Mouse (Mus musculus): ENCODE data around the gene Phc2. TPM values are rescaled to one million over a fixed set of nuclear protein-coding genes. Genes with fewer than 3 reads are reported as not detected.

Gene Phc2
- polyA plus RNA-seq, 1 experiment, result 64.6 TPM

GRCm38 (mm10) chr4:128691195-128691594 is 36.7 kb downstream of the Phc2 start:
- WGBS, result 84% methylated on average over 4 of the region's 4 CpGs
- Histone ChIP-seq H3K27ac (ENCODE audit: insufficient read depth, low read depth, low read length) (no peak overlapping the region), H3K27me3 (replicated peaks; ENCODE audit: control insufficient read depth, insufficient read depth, low read length) (no peaks in the 10 kb centered on the region)

DNA sequence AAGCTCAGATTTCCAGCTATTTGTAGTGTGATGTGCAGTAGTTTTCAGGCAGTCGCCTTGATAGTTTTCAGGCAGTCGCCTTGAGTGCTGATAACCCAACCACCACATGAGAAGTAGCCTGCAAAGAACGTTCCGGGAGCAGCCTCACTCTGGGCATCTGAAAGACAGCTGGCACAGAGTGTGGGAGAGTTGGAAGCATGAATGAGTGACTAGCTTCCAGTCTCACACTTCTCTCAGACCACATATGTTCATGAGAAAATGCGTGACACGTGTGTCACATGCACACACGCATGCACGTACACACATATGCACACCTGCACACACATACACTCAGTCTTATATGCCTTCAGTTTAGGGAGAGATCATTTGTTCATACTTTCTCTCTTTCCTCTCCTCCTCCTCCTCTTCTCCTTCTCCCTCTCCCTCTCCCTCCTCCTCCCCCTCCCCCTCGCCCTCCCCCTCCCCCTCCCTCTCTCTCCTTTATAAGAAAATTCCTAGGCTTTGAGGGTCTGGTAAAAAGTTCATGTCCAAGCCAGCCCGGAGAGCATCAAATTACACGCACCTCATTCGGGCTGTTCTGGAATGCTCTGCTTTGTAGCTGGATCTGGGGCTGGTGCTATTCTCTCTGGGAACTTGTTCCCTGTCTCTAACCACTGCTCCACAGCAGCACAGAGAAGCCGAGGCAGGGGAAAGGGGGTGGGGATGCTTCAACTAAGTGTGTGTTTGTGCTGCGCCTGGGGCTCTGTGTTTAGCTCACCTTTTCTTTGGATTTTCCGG is 37.8 kb downstream of the Phc2 start:
- DNase-seq, result no peak
- Histone ChIP-seq H3K36me3 (ENCODE audit: control insufficient read depth, insufficient read depth, low read length) (no peaks in the 10 kb centered on the region), H3K4me3 (ENCODE audit: insufficient read depth, low read depth, low read length) (no peak overlapping the region), H3K4me1 (ENCODE audit: control insufficient read depth, insufficient read depth, low read length) (no peaks in the 10 kb centered on the region), H3K27ac (ENCODE audit: insufficient read depth, low read depth, low read length) (no peak overlapping the region), H3K27me3 (replicated peaks; ENCODE audit: control insufficient read depth, insufficient read depth, low read length) (no peaks in the 10 kb centered on the region)
- TF ChIP-seq CTCF (conservative IDR thresholded peaks at IDR 0.05; ENCODE audit: insufficient read depth, insufficient read length, low read depth, low read length) (no peak), POLR2A (IDR thresholded peaks at IDR 0.05; ENCODE audit: low read depth, low read length) (no peak)
- WGBS, result 58% methylated on average over 14 of the region's 15 CpGs

More at GRCm38 (mm10) chr4:128691195-128691594, 36.7 kb downstream of the Phc2 start:
- Histone ChIP-seq H3K4me3 (ENCODE audit: insufficient read depth, low read depth, low read length) (no peak overlapping the region), H3K36me3 (ENCODE audit: control insufficient read depth, insufficient read depth, low read length) (no peaks in the 10 kb centered on the region), H3K4me1 (ENCODE audit: control insufficient read depth, insufficient read depth, low read length) (no peaks in the 10 kb centered on the region)
- no peak for TF ChIP-seq POLR2A (IDR thresholded peaks at IDR 0.05; ENCODE audit: low read depth, low read length)
- no peak for TF ChIP-seq CTCF (conservative IDR thresholded peaks at IDR 0.05; ENCODE audit: insufficient read depth, insufficient read length, low read depth, low read length)
- no peak for DNase-seq

DNA sequence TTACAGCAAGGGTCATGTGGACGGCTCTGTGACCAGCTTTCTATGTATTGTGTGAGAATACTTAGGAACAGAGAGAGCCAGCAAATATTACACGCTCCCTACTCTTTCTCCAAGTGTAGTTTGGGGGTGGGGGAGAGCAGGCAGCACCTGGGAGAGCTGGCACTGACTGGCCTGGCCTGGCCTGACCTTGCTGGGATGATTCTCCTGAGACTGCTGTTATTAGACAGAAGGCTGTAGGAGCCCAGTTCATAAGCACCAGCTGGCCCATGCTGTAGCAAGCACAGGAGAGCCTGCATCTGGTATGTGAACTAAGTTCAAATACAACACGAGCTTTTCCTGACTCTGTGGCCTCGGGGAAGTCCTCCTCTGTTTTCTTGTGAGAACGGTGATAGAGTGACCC is 38.7 kb downstream of the Phc2 start:
- Histone ChIP-seq H3K4me1 (ENCODE audit: control insufficient read depth, insufficient read depth, low read length) (no peaks in the 10 kb centered on the region), H3K36me3 (ENCODE audit: control insufficient read depth, insufficient read depth, low read length) (no peaks in the 10 kb centered on the region), H3K27ac (ENCODE audit: insufficient read depth, low read depth, low read length) (no peak overlapping the region), H3K4me3 (ENCODE audit: insufficient read depth, low read depth, low read length) (no peak overlapping the region), H3K27me3 (replicated peaks; ENCODE audit: control insufficient read depth, insufficient read depth, low read length) (no peaks in the 10 kb centered on the region)
- TF ChIP-seq POLR2A (IDR thresholded peaks at IDR 0.05; ENCODE audit: low read depth, low read length), result no peak
- no peak for TF ChIP-seq CTCF (conservative IDR thresholded peaks at IDR 0.05; ENCODE audit: insufficient read depth, insufficient read length, low read depth, low read length)
- WGBS, result 42% methylated on average over 5 of the region's 5 CpGs
- no peak for DNase-seq

DNA sequence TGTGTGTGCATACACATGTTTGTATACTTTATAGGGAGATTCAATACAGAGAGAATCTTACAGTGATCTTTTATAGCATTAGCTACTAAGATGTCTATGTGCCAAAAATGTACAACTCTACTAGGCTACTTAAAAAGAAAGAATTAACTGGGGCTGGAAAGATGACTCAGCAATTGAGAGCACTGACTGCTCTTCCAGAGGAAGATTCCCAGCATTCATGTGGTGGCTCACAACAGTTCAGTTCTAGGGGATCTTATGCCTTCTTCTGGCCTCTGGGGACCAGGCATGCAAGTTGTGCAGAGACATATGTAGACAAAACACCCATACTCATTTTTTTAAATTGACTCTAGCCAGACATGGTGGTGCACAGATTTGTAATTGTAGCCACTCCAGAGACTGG is 39.8 kb downstream of the Phc2 start:
- H3K27ac ChIP-seq (ENCODE audit: insufficient read depth, low read depth, low read length), result no peak overlapping the region
- no peak overlapping the region for H3K4me3 ChIP-seq (ENCODE audit: insufficient read depth, low read depth, low read length)
- H3K27me3 ChIP-seq (replicated peaks; ENCODE audit: control insufficient read depth, insufficient read depth, low read length), result no peaks in the 10 kb centered on the region
- H3K4me1 ChIP-seq (ENCODE audit: control insufficient read depth, insufficient read depth, low read length), result no peaks in the 10 kb centered on the region
- no peaks in the 10 kb centered on the region for H3K36me3 ChIP-seq (ENCODE audit: control insufficient read depth, insufficient read depth, low read length)
- no peak for DNase-seq
- TF ChIP-seq POLR2A (IDR thresholded peaks at IDR 0.05; ENCODE audit: low read depth, low read length) (no peak), CTCF (conservative IDR thresholded peaks at IDR 0.05; ENCODE audit: insufficient read depth, insufficient read length, low read depth, low read length) (no peak)

- TF ChIP-seq CTCF (conservative IDR thresholded peaks at IDR 0.05; ENCODE audit: insufficient read depth, insufficient read length, low read depth, low read length), result no peak
- TF ChIP-seq POLR2A (IDR thresholded peaks at IDR 0.05; ENCODE audit: low read depth, low read length), result no peak
- Histone ChIP-seq H3K4me1 (ENCODE audit: control insufficient read depth, insufficient read depth, low read length) (no peaks in the 10 kb centered on the region), H3K36me3 (ENCODE audit: control insufficient read depth, insufficient read depth, low read length) (no peaks in the 10 kb centered on the region), H3K27me3 (replicated peaks; ENCODE audit: control insufficient read depth, insufficient read depth, low read length) (no peaks in the 10 kb centered on the region), H3K27ac (ENCODE audit: insufficient read depth, low read depth, low read length) (no peak overlapping the region), H3K4me3 (ENCODE audit: insufficient read depth, low read depth, low read length) (no peak overlapping the region)
- no peak for DNase-seq
- 80% methylated on average over 7 of the region's 7 CpGs for WGBS
Observed at GRCm38 (mm10) chr4:128695149-128695548, 40.6 kb downstream of the Phc2 start.

- no peak overlapping the region; the same call in 1 of the 2 replicates for H3K27ac ChIP-seq (ENCODE audit: insufficient read depth, low read depth, low read length)
- TF ChIP-seq POLR2A (IDR thresholded peaks at IDR 0.05; ENCODE audit: low read depth, low read length) (no peak), CTCF (conservative IDR thresholded peaks at IDR 0.05; ENCODE audit: insufficient read depth, insufficient read length, low read depth, low read length) (no peak)
- DNase-seq, result peak; percentile 69
- no peak overlapping the region for H3K4me3 ChIP-seq (ENCODE audit: insufficient read depth, low read depth, low read length)
- no peaks in the 10 kb centered on the region for H3K27me3 ChIP-seq (replicated peaks; ENCODE audit: control insufficient read depth, insufficient read depth, low read length)
- no peaks in the 10 kb centered on the region for H3K4me1 ChIP-seq (ENCODE audit: control insufficient read depth, insufficient read depth, low read length)
- no peaks in the 10 kb centered on the region for H3K36me3 ChIP-seq (ENCODE audit: control insufficient read depth, insufficient read depth, low read length)
- WGBS, result 59% methylated on average over 12 of the region's 12 CpGs
Observed at GRCm38 (mm10) chr4:128698011-128698861, 43.7 kb downstream of the Phc2 start.

- Histone ChIP-seq H3K36me3 (ENCODE audit: control insufficient read depth, insufficient read depth, low read length) (no peaks in the 10 kb centered on the region), H3K27me3 (replicated peaks; ENCODE audit: control insufficient read depth, insufficient read depth, low read length) (no peaks in the 10 kb centered on the region), H3K4me1 (ENCODE audit: control insufficient read depth, insufficient read depth, low read length) (no peaks in the 10 kb centered on the region), H3K4me3 (ENCODE audit: insufficient read depth, low read depth, low read length) (no peak overlapping the region), H3K27ac (ENCODE audit: insufficient read depth, low read depth, low read length) (no peak overlapping the region)
- no peak for DNase-seq
- 94% methylated on average over 4 of the region's 4 CpGs for WGBS
- TF ChIP-seq POLR2A (IDR thresholded peaks at IDR 0.05; ENCODE audit: low read depth, low read length) (no peak), CTCF (conservative IDR thresholded peaks at IDR 0.05; ENCODE audit: insufficient read depth, insufficient read length, low read depth, low read length) (no peak)
Observed at GRCm38 (mm10) chr4:128699916-128700315, 45.4 kb downstream of the Phc2 start.

Measured in kidney, adult 2 months (tissue).